ENCODE assay signal across 8 mouse cellular contexts in genomic region chr2:125724546-125725114, GRCm38 (mm10). TPM values are rescaled to one million over a fixed set of nuclear protein-coding genes. Genes with fewer than 3 reads are reported as not detected.
DNase-seq lines count a peak whose midpoint lies in the region; ATAC-seq and TF ChIP-seq lines count a peak whose summit lies in the region.

No protein-coding gene starts in this region.

- H3K27me3 ChIP-seq in embryonic facial prominence, embryonic 10.5 days (replicated peaks; ENCODE audit: low read depth, poor library complexity, severe bottlenecking), result peaks cover 92% of the 10 kb centered on the region
- peaks cover 45% of the 10 kb centered on the region for H3K27me3 ChIP-seq in liver, postnatal 0 days (ENCODE audit: insufficient read depth, low read length)
- H3K27me3 ChIP-seq in stomach, postnatal 0 days (ENCODE audit: control insufficient read depth, insufficient read depth, low read length), result no peaks in the 10 kb centered on the region

- H3K27ac ChIP-seq in embryonic facial prominence, embryonic 10.5 days (replicated peaks), result peak overlapping the region; percentile 61; the same call in 1 of the 2 replicates
- H3K27ac ChIP-seq in liver, postnatal 0 days (ENCODE audit: low read depth), result no peak overlapping the region
- no peak overlapping the region for H3K27ac ChIP-seq in stomach, postnatal 0 days (replicated peaks)

- no peak for TF ChIP-seq EP300 in liver, postnatal 0 days (IDR thresholded peaks at IDR 0.05; ENCODE audit: low read depth)
- no peak for TF ChIP-seq EP300 in stomach, postnatal 0 days (optimal IDR thresholded peaks at IDR 0.05)

- no peak overlapping the region for H3K9ac ChIP-seq in liver, postnatal 0 days (replicated peaks)
- no peak overlapping the region for H3K9ac ChIP-seq in stomach, postnatal 0 days (ENCODE audit: low read length)

- WGBS in embryonic facial prominence, embryonic 10.5 days, result 1% methylated on average over 16 of the region's 16 CpGs
- WGBS in liver, postnatal 0 days (ENCODE audit: insufficient replicate concordance), result 4% methylated on average over 16 of the region's 16 CpGs
- 4% methylated on average over 16 of the region's 16 CpGs for WGBS in stomach, postnatal 0 days

- H3K36me3 ChIP-seq in embryonic facial prominence, embryonic 10.5 days (replicated peaks), result no peaks in the 10 kb centered on the region
- H3K36me3 ChIP-seq in liver, postnatal 0 days (replicated peaks; ENCODE audit: insufficient read depth, low read length), result no peaks in the 10 kb centered on the region
- no peaks in the 10 kb centered on the region for H3K36me3 ChIP-seq in stomach, postnatal 0 days (ENCODE audit: control insufficient read depth, insufficient read depth, low read length)

- peak overlapping the region; percentile 86 for H3K4me2 ChIP-seq in liver, postnatal 0 days (ENCODE audit: low read depth, low read length)
- H3K4me2 ChIP-seq in stomach, postnatal 0 days (replicated peaks; ENCODE audit: low read depth), result peak overlapping the region; percentile 86

- TF ChIP-seq CTCF in liver, postnatal 0 days (IDR thresholded peaks at IDR 0.05; ENCODE audit: low read depth), result no peak
- no peak for TF ChIP-seq CTCF in stomach, postnatal 0 days (IDR thresholded peaks at IDR 0.05; ENCODE audit: low read depth)

- DNase-seq in 3134 (ENCODE audit: extremely low read depth, insufficient read length, low spot score), result peak; percentile 39
- DNase-seq in embryonic facial prominence, embryonic 10.5 days (ENCODE audit: low spot score), result peak; percentile 59
- DNase-seq in liver, postnatal 0 days, result no peak
- DNase-seq in stomach, postnatal 0 days (ENCODE audit: low spot score), result peak; percentile 41
- no peak for DNase-seq in frontal cortex, adult 2 months (ENCODE audit: extremely low spot score in 1 of 2, low spot score in 1 of 2)
- no peak for DNase-seq in spleen, postnatal 4 days (ENCODE audit: low spot score in 2 of 2)

- peak; percentile 78 for ATAC-seq in CD4-positive, CD25-positive, alpha-beta regulatory T cell, adult 4 months
- ATAC-seq in inflammation-experienced regulatory T-cells, adult 6 months, result peak; percentile 72
- no peak for ATAC-seq in liver, postnatal 0 days
- ATAC-seq in stomach, postnatal 0 days (ENCODE audit: low FRiP score, low TSS enrichment), result no peak

- H3K4me1 ChIP-seq in embryonic facial prominence, embryonic 10.5 days, result peaks cover 26% of the 10 kb centered on the region
- H3K4me1 ChIP-seq in liver, postnatal 0 days (ENCODE audit: insufficient read depth), result peaks cover 14% of the 10 kb centered on the region
- peaks cover 3% of the 10 kb centered on the region; the same call in 1 of the 2 replicates for H3K4me1 ChIP-seq in stomach, postnatal 0 days (replicated peaks; ENCODE audit: control insufficient read depth, insufficient read depth)

- no peaks in the 10 kb centered on the region for H3K9me3 ChIP-seq in embryonic facial prominence, embryonic 10.5 days
- no peaks in the 10 kb centered on the region for H3K9me3 ChIP-seq in liver, postnatal 0 days (ENCODE audit: low read length)
- no peaks in the 10 kb centered on the region for H3K9me3 ChIP-seq in stomach, postnatal 0 days (ENCODE audit: control insufficient read depth, low read length)

- peak overlapping the region; percentile 72 for H3K4me3 ChIP-seq in embryonic facial prominence, embryonic 10.5 days
- H3K4me3 ChIP-seq in liver, postnatal 0 days (ENCODE audit: low read depth, low read length), result peak overlapping the region; percentile 42; the same call in 1 of the 2 replicates
- H3K4me3 ChIP-seq in stomach, postnatal 0 days (ENCODE audit: low read depth, low read length), result peak overlapping the region; percentile 45

RNA-seq across cellular contexts. Expression of gene Shc4, which starts 0.7 kb away (rescaled TPM):
- not detected for polyA plus RNA-seq in CD4-positive, CD25-positive, alpha-beta regulatory T cell, adult 4 months (2017; shearing (Covaris generic))
- polyA plus RNA-seq in embryonic facial prominence, embryonic 10.5 days (2016; fragmentation: Nextera tagmentation; extraction: Ambion mirVana), result 1.2 and 2.0 TPM in 2 replicates
- under 1 TPM in 1 of 3 experiments, not detected in 2; 0.19 TPM for polyA plus RNA-seq in inflammation-experienced regulatory T-cells, adult 6 months (2017; shearing (Covaris generic))
- polyA plus RNA-seq in liver, postnatal 0 days (2015; fragmentation: Nextera tagmentation; extraction: Ambion mirVana), result 0.26 and 0.32 TPM in 2 replicates
- polyA plus RNA-seq in stomach, postnatal 0 days (2015; fragmentation: Nextera tagmentation; extraction: Ambion mirVana), result 1.0 and 1.1 TPM in 2 replicates
- 4.8 and 5.0 TPM in 2 replicates for polyA plus RNA-seq in frontal cortex, adult 2 months (2012; rRNA removed)

RNA-seq across cellular contexts. Expression of gene Eid1, which starts 51.7 kb away (rescaled TPM):
- 1 to 10 TPM; 4.5 to 7.5 TPM for polyA plus RNA-seq in CD4-positive, CD25-positive, alpha-beta regulatory T cell, adult 4 months (2017; shearing (Covaris generic))
- 127 and 136 TPM in 2 replicates for polyA plus RNA-seq in embryonic facial prominence, embryonic 10.5 days (2016; fragmentation: Nextera tagmentation; extraction: Ambion mirVana)
- polyA plus RNA-seq in inflammation-experienced regulatory T-cells, adult 6 months (2017; shearing (Covaris generic)), result 1 to 10 TPM; 6.8 to 7.4 (median 6.8) TPM
- 27.9 and 30.7 TPM in 2 replicates for polyA plus RNA-seq in liver, postnatal 0 days (2015; fragmentation: Nextera tagmentation; extraction: Ambion mirVana)
- polyA plus RNA-seq in stomach, postnatal 0 days (2015; fragmentation: Nextera tagmentation; extraction: Ambion mirVana), result 97.9 and 98.3 TPM in 2 replicates
- 174 and 188 TPM in 2 replicates for polyA plus RNA-seq in frontal cortex, adult 2 months (2012; rRNA removed)

RNA-seq across cellular contexts. Expression of gene Secisbp2l, which starts 58.0 kb away (rescaled TPM):
- 10 to 100 TPM; 24.2 to 24.5 TPM for polyA plus RNA-seq in CD4-positive, CD25-positive, alpha-beta regulatory T cell, adult 4 months (2017; shearing (Covaris generic))
- polyA plus RNA-seq in embryonic facial prominence, embryonic 10.5 days (2016; fragmentation: Nextera tagmentation; extraction: Ambion mirVana), result 15.5 and 17.3 TPM in 2 replicates
- 10 to 100 TPM; 23.0 to 26.0 (median 24.1) TPM for polyA plus RNA-seq in inflammation-experienced regulatory T-cells, adult 6 months (2017; shearing (Covaris generic))
- 5.7 TPM in 2 replicates for polyA plus RNA-seq in liver, postnatal 0 days (2015; fragmentation: Nextera tagmentation; extraction: Ambion mirVana)
- polyA plus RNA-seq in stomach, postnatal 0 days (2015; fragmentation: Nextera tagmentation; extraction: Ambion mirVana), result 8.7 and 9.5 TPM in 2 replicates
- 34.3 and 36.8 TPM in 2 replicates for polyA plus RNA-seq in frontal cortex, adult 2 months (2012; rRNA removed)

Comparison
In these comparisons a context has a peak if more than half of its experiments do, and no peak if none do; other contexts are left out.
1. DNase-seq: peak in 3134 (single experiment), embryonic facial prominence, embryonic 10.5 days (single experiment) and stomach, postnatal 0 days (single experiment); none in liver, postnatal 0 days (single experiment), frontal cortex, adult 2 months (0 of 2) and spleen, postnatal 4 days (0 of 2).
2. ATAC-seq: peak in CD4-positive, CD25-positive, alpha-beta regulatory T cell, adult 4 months (single experiment) and inflammation-experienced regulatory T-cells, adult 6 months (single experiment); none in liver, postnatal 0 days (single experiment) and stomach, postnatal 0 days (single experiment).
3. Peak in every context shown above with its lines, with median percentiles within 50 percentile points of each other: H3K4me3 ChIP-seq.